Mouse (Mus musculus) pancreas, adult 10 weeks (tissue): ENCODE results near the gene Fam120c. TPM values are rescaled to one million over a fixed set of nuclear protein-coding genes. Genes with fewer than 3 reads are reported as not detected.

Source experiments
- polyA plus RNA-seq: library from polyadenylated mRNA; stranded (reverse); fragments of 350-450 nt; fragmentation: Illumina TruSeq; extraction: RNeasy Lipid Tissue Mini Kit (QIAGEN cat#74804); gene quantifications from one replicate; pipeline ENCODE4 v1.2.3, GENCODE M21; 2015; ENCODE audit warnings: low read depth, low replicate concordance; ENCODE audit not compliant: insufficient read depth

Fam120c gene
- 1.6 TPM for polyA plus RNA-seq

GRCm38 (mm10) chrX:151343761-151344500 lies at the start of gene Fam120c:
Fam120c (plus strand) TSS chrX:151344175.

GRCm38 (mm10) chrX:151520458-151521322 lies 176.7 kb downstream of the Fam120c start, which contains the start of gene Phf8:
Phf8 (plus strand) TSS chrX:151520672.

Other genes with a start within 250 kb of the Fam120c start
- 4.6 TPM for gene Tsr2, start 247.6 kb upstream of the Fam120c start, polyA plus RNA-seq
- gene Wnk3, start 146.1 kb upstream of the Fam120c start, polyA plus RNA-seq: 2.5 TPM
- 6.1 TPM for gene Phf8, start 176.5 kb downstream of the Fam120c start, polyA plus RNA-seq